Mouse (Mus musculus): Measurements from ENCODE around the gene Sec61a1. TPM values are rescaled to one million over a fixed set of nuclear protein-coding genes. Genes with fewer than 3 reads are reported as not detected.

The Sec61a1 gene
- polyA plus RNA-seq (2014; fragmentation: Nextera tagmentation; extraction: Ambion mirVana), result 152 and 165 TPM in 2 replicates

DNA sequence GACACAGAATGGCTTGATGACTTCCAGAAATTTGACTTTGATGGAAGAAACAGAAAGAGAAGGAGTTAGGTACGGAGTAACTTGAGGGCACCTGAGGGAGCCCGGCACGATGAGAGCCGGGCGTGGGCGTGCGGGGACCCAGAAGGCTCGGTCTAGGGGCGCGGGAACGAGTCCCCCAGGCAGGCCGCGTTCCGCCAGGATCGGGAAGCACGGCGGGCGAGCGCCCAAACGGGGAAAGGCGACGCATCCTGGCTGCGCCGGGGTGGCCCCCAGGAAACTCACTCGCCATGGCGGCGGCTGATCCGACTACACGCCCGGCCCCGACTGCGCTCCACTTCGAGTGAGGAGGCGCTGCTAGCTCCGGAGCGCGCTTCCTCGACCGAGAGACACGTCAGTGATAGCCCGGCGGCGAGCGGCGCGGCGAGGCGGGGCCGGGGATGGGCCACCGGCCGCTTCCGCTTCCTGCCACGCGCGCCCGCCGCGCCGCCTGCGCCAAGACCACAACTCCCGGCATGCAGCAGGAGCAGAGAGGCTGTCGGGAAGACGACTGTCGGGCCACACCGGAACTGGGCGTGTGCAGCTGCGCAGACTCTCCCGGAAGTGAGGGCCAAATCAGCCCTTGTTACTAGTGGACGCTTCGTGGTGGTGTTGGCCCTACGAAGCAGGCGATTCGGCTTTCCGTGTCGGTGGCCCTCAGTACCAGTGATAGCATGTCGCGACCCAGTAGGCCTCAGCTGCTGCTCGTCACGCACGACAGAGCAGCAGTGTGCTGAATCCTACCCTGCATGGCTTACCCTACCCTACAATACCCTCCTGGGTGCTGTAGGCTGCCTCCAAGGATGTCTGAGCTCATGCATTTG lies at the start of gene Sec61a1:
Gene Sec61a1, minus strand, starts transcription at position 502 of the 860 bp plus-strand sequence.
- WGBS, result under 1% methylated on average over 62 of the region's 80 CpGs
- Histone ChIP-seq H3K4me1 (ENCODE audit: control insufficient read depth, insufficient read depth, low read length) (peaks cover 12% of the 10 kb centered on the region), H3K27ac (ENCODE audit: low read depth, low read length) (peak within 1 kb of the TSS; percentile 70), H3K27me3 (ENCODE audit: control insufficient read depth, insufficient read depth, low read length) (no peaks in the 10 kb centered on the region), H3K4me3 (ENCODE audit: low read depth, low read length) (peak within 1 kb of the TSS; percentile 87), H3K36me3 (ENCODE audit: control insufficient read depth, insufficient read depth, low read length) (peaks cover 21% of the 10 kb centered on the region), H3K4me2 (peak within 1 kb of the TSS; percentile 77), H3K9ac (ENCODE audit: low read length) (peak within 1 kb of the TSS; percentile 93), H3K9me3 (ENCODE audit: control insufficient read depth, low read length) (no peaks in the 10 kb centered on the region)
- DNase-seq (ENCODE audit: low spot score, missing footprints) (peak; percentile 99), ATAC-seq (ENCODE audit: low FRiP score) (peak; percentile 98)

GRCm38 (mm10) chr6:88566676-88567075 lies 48.0 kb upstream of the Sec61a1 start:
- Histone ChIP-seq H3K4me2 (peak overlapping the region; percentile 12), H3K9me3 (ENCODE audit: control insufficient read depth, low read length) (no peaks in the 10 kb centered on the region), H3K36me3 (ENCODE audit: control insufficient read depth, insufficient read depth, low read length) (no peaks in the 10 kb centered on the region), H3K4me3 (ENCODE audit: low read depth, low read length) (no peak overlapping the region), H3K27me3 (ENCODE audit: control insufficient read depth, insufficient read depth, low read length) (peaks cover 11% of the 10 kb centered on the region), H3K4me1 (ENCODE audit: control insufficient read depth, insufficient read depth, low read length) (peaks cover 5% of the 10 kb centered on the region), H3K9ac (ENCODE audit: low read length) (no peak overlapping the region), H3K27ac (ENCODE audit: low read depth, low read length) (no peak overlapping the region)
- ATAC-seq (ENCODE audit: low FRiP score) (no peak), DNase-seq (ENCODE audit: low spot score, missing footprints) (peak; percentile 88)
- WGBS, result 2% methylated on average over 7 of the region's 7 CpGs

- ATAC-seq (ENCODE audit: low FRiP score), result no peak
- Histone ChIP-seq H3K9me3 (ENCODE audit: control insufficient read depth, low read length) (no peaks in the 10 kb centered on the region), H3K27ac (ENCODE audit: low read depth, low read length) (no peak overlapping the region), H3K4me1 (ENCODE audit: control insufficient read depth, insufficient read depth, low read length) (peaks cover 5% of the 10 kb centered on the region), H3K4me2 (no peak overlapping the region), H3K9ac (ENCODE audit: low read length) (no peak overlapping the region), H3K4me3 (ENCODE audit: low read depth, low read length) (no peak overlapping the region), H3K27me3 (ENCODE audit: control insufficient read depth, insufficient read depth, low read length) (peaks cover 11% of the 10 kb centered on the region), H3K36me3 (ENCODE audit: control insufficient read depth, insufficient read depth, low read length) (no peaks in the 10 kb centered on the region)
- 26% methylated on average over 6 of the region's 6 CpGs for WGBS
- no peak for DNase-seq (ENCODE audit: low spot score, missing footprints)
Observed at GRCm38 (mm10) chr6:88565033-88565432, 46.3 kb upstream of the Sec61a1 start.

GRCm38 (mm10) chr6:88560156-88560555 lies 41.5 kb upstream of the Sec61a1 start:
- Histone ChIP-seq H3K36me3 (ENCODE audit: control insufficient read depth, insufficient read depth, low read length) (no peaks in the 10 kb centered on the region), H3K4me2 (no peak overlapping the region), H3K9me3 (ENCODE audit: control insufficient read depth, low read length) (no peaks in the 10 kb centered on the region), H3K27me3 (ENCODE audit: control insufficient read depth, insufficient read depth, low read length) (peaks cover 2% of the 10 kb centered on the region; the same call in 1 of the 2 replicates), H3K27ac (ENCODE audit: low read depth, low read length) (no peak overlapping the region), H3K4me1 (ENCODE audit: control insufficient read depth, insufficient read depth, low read length) (no peaks in the 10 kb centered on the region), H3K9ac (ENCODE audit: low read length) (no peak overlapping the region), H3K4me3 (ENCODE audit: low read depth, low read length) (no peak overlapping the region)
- 93% methylated on average over 4 of the region's 4 CpGs for WGBS
- no peak for ATAC-seq (ENCODE audit: low FRiP score)
- no peak for DNase-seq (ENCODE audit: low spot score, missing footprints)

DNA sequence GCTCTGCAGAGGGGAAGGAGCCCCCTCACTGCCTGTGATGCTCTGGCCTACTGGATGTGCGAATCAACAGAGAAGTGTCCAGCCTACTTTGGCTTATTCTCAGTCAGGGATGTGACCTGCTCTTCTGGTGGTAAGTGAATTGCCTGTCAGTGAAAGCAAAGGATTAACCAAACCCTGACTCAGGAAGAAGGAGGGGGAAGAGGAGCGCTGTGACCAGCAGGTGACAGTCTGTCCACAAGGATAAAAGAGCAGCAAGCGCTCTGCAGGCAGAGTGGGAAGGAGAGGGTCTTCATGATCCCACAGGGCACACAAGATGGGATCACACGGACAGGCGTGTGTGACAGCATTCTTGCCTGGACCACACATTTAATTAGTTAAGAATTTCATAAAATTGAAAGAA lies 41.0 kb upstream of the Sec61a1 start:
- WGBS, result 28% methylated on average over 5 of the region's 5 CpGs
- H3K4me2 ChIP-seq, result no peak overlapping the region
- H3K27me3 ChIP-seq (ENCODE audit: control insufficient read depth, insufficient read depth, low read length), result peaks cover 2% of the 10 kb centered on the region; the same call in 1 of the 2 replicates
- no peaks in the 10 kb centered on the region for H3K9me3 ChIP-seq (ENCODE audit: control insufficient read depth, low read length)
- H3K36me3 ChIP-seq (ENCODE audit: control insufficient read depth, insufficient read depth, low read length), result no peaks in the 10 kb centered on the region
- no peak overlapping the region for H3K27ac ChIP-seq (ENCODE audit: low read depth, low read length)
- DNase-seq (ENCODE audit: low spot score, missing footprints) (no peak), ATAC-seq (ENCODE audit: low FRiP score) (no peak)
- H3K9ac ChIP-seq (ENCODE audit: low read length), result no peak overlapping the region
- no peak overlapping the region for H3K4me3 ChIP-seq (ENCODE audit: low read depth, low read length)
- no peaks in the 10 kb centered on the region for H3K4me1 ChIP-seq (ENCODE audit: control insufficient read depth, insufficient read depth, low read length)

DNA sequence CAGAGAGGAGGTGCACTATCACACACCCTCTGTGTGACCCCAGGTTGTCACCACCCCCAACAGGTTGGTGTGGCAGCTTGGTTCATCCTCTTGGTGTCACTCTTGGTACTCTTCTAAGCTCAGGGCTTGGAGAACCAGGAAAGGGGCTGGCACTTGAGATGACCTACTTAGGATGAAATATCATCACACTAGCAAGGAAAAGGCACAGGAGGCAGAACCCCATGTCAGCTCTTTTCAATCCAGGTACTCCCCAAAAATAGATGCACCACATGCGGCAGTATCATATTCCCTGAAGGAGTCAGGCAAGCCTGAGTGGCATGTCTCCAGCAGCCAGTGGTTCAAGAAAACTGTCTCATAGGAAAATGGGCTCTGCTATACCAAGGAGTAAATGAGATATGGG lies 39.4 kb upstream of the Sec61a1 start:
- Histone ChIP-seq H3K4me1 (ENCODE audit: control insufficient read depth, insufficient read depth, low read length) (no peaks in the 10 kb centered on the region), H3K9ac (ENCODE audit: low read length) (no peak overlapping the region), H3K27ac (ENCODE audit: low read depth, low read length) (no peak overlapping the region), H3K36me3 (ENCODE audit: control insufficient read depth, insufficient read depth, low read length) (no peaks in the 10 kb centered on the region), H3K4me3 (ENCODE audit: low read depth, low read length) (no peak overlapping the region), H3K4me2 (no peak overlapping the region), H3K27me3 (ENCODE audit: control insufficient read depth, insufficient read depth, low read length) (no peaks in the 10 kb centered on the region), H3K9me3 (ENCODE audit: control insufficient read depth, low read length) (no peaks in the 10 kb centered on the region)
- ATAC-seq (ENCODE audit: low FRiP score), result no peak
- no peak for DNase-seq (ENCODE audit: low spot score, missing footprints)
- 77% methylated on average over 1 of the region's 1 CpGs for WGBS

DNA sequence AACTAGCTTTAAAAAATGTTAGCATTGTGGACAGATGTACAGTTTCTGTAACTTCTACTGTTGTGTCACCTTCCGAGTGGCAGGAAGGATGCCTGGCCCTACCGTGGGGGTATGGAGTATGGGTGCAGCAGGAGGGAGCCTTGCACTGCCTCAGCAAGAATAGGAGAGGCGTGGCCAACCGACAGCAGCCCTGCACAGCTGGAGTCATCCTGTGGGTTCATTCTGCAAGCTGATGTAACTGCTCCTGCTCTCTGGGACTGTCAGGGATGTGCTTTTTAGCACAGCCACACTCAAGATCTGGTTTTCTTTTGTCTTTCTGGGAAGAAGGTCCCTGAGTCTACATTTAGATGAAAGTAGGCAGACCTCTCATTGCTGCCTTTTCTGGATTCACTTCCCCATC lies 38.8 kb upstream of the Sec61a1 start:
- 18% methylated on average over 4 of the region's 4 CpGs for WGBS
- no peak overlapping the region for H3K9ac ChIP-seq (ENCODE audit: low read length)
- no peak overlapping the region for H3K4me2 ChIP-seq

DNA sequence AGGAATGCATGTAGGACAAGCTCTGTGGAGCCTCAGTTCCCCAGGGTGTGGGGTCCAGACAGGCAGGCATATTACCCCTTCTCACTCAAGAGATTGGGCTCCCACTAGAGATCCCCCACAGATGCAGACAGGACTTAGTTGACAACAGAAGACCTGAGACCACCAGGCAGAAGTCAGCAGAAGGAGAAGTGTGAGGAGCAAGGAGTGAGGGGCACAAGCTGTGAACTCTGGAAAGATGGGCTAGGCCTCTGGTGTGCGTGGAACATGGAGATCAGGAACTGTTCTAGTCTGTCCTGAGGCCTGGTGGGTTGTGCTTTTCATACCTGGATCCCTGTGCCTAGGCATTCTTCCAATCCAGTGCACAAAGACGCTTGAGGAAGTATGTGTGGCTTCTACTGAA lies 31.2 kb upstream of the Sec61a1 start:
- no peak overlapping the region for H3K4me3 ChIP-seq (ENCODE audit: low read depth, low read length)
- no peaks in the 10 kb centered on the region for H3K9me3 ChIP-seq (ENCODE audit: control insufficient read depth, low read length)
- 91% methylated on average over 2 of the region's 2 CpGs for WGBS
- DNase-seq (ENCODE audit: low spot score, missing footprints), result no peak
- peaks cover 8% of the 10 kb centered on the region for H3K4me1 ChIP-seq (ENCODE audit: control insufficient read depth, insufficient read depth, low read length)
- no peak overlapping the region for H3K4me2 ChIP-seq
- H3K9ac ChIP-seq (ENCODE audit: low read length), result no peak overlapping the region
- no peak overlapping the region for H3K27ac ChIP-seq (ENCODE audit: low read depth, low read length)
- H3K36me3 ChIP-seq (ENCODE audit: control insufficient read depth, insufficient read depth, low read length), result no peaks in the 10 kb centered on the region
- H3K27me3 ChIP-seq (ENCODE audit: control insufficient read depth, insufficient read depth, low read length), result peaks cover 2% of the 10 kb centered on the region
- no peak for ATAC-seq (ENCODE audit: low FRiP score)

More for the DNA sequence above, 38.8 kb upstream of the Sec61a1 start:
- Histone ChIP-seq H3K4me3 (ENCODE audit: low read depth, low read length) (no peak overlapping the region), H3K27ac (ENCODE audit: low read depth, low read length) (no peak overlapping the region), H3K27me3 (ENCODE audit: control insufficient read depth, insufficient read depth, low read length) (no peaks in the 10 kb centered on the region), H3K9me3 (ENCODE audit: control insufficient read depth, low read length) (no peaks in the 10 kb centered on the region), H3K36me3 (ENCODE audit: control insufficient read depth, insufficient read depth, low read length) (no peaks in the 10 kb centered on the region), H3K4me1 (ENCODE audit: control insufficient read depth, insufficient read depth, low read length) (no peaks in the 10 kb centered on the region)
- ATAC-seq (ENCODE audit: low FRiP score) (no peak), DNase-seq (ENCODE audit: low spot score, missing footprints) (no peak)

DNA sequence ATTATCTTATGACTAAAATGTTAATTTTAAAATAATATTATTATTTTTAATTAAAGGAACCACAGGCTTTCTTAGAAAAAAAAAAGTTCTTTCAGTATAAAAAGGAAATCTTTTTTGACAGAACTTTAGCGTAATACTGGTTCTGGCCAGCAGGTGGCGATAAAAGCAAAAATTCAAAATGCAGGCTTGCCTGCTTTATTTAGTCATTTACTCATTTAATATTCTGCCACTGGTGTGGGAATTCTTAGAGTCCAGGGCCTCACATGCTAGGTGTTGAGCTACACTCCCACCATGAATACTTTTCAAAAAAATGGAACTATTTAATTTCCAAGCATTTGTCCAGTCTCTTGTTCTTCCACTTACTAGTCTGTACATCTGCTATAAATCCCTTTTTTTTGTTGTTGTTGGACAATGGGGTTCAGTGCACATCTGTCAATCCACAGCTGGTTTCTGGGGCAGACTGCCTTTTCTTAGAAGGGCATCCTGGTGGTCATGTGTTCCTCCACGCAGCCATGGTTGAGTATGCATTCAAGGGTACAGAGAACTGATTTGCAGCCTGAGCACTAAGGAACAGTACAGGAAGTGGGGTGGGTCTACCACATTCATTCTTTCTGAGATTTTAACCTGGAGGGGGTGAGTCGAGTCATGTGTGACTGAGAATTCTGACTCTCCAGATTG lies 30.6 kb upstream of the Sec61a1 start:
- H3K9me3 ChIP-seq (ENCODE audit: control insufficient read depth, low read length), result no peaks in the 10 kb centered on the region
- no peak overlapping the region for H3K4me3 ChIP-seq (ENCODE audit: low read depth, low read length)
- H3K36me3 ChIP-seq (ENCODE audit: control insufficient read depth, insufficient read depth, low read length), result no peaks in the 10 kb centered on the region
- H3K27me3 ChIP-seq (ENCODE audit: control insufficient read depth, insufficient read depth, low read length), result peaks cover 2% of the 10 kb centered on the region
- H3K9ac ChIP-seq (ENCODE audit: low read length), result no peak overlapping the region
- peak; percentile 98 for DNase-seq (ENCODE audit: low spot score, missing footprints)
- 29% methylated on average over 4 of the region's 4 CpGs for WGBS
- peaks cover 9% of the 10 kb centered on the region for H3K4me1 ChIP-seq (ENCODE audit: control insufficient read depth, insufficient read depth, low read length)
- no peak overlapping the region for H3K27ac ChIP-seq (ENCODE audit: low read depth, low read length)
- H3K4me2 ChIP-seq, result no peak overlapping the region
- ATAC-seq (ENCODE audit: low FRiP score), result 0 out of 2 replicates have a peak, but pooled peaks have one; percentile 29
